Mouse (Mus musculus): ENCODE measurements around the gene Meaf6. TPM values are rescaled to one million over a fixed set of nuclear protein-coding genes. Genes with fewer than 3 reads are reported as not detected.

The Meaf6 gene
- polyA plus RNA-seq, 1 experiment = 39.9 TPM

DNA sequence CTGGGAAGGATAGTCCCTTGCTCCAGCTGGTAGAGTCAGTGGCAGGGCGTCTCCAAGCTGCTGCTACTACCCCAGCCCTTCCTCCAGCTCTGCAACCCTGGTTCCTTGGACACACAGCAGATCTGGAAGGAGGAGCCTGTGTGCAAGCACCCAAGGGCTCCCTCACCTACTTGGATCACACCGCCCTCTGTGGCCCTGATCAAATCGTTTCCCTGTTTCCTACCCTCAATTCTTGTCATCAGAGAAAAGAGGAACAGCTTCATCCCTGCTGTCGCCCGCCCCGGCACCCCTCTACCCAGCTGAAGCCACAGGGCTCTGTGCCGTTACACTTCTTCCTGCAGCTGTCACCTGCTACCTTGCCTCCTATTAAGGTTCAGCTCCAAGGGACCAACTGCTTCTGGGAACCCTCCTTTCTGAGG is 33.0 kb downstream of the Meaf6 start:
- TF ChIP-seq POLR2A (IDR thresholded peaks at IDR 0.05; ENCODE audit: borderline replicate concordance, control insufficient read depth, low read depth, low read length) (no peak), CTCF (IDR thresholded peaks at IDR 0.05; ENCODE audit: control insufficient read depth, insufficient read depth, low read length) (no peak)
- Histone ChIP-seq H3K4me3 (replicated peaks; ENCODE audit: control insufficient read depth, low read depth, low read length) (no peak overlapping the region), H3K4me1 (ENCODE audit: control insufficient read depth, insufficient read depth, low read length) (peaks cover 23% of the 10 kb centered on the region), H3K27ac (ENCODE audit: control insufficient read depth, insufficient read depth, low read depth, low read length, poor library complexity) (peak overlapping the region; percentile 73)
- 8% methylated on average over 7 of the region's 7 CpGs for WGBS

DNA sequence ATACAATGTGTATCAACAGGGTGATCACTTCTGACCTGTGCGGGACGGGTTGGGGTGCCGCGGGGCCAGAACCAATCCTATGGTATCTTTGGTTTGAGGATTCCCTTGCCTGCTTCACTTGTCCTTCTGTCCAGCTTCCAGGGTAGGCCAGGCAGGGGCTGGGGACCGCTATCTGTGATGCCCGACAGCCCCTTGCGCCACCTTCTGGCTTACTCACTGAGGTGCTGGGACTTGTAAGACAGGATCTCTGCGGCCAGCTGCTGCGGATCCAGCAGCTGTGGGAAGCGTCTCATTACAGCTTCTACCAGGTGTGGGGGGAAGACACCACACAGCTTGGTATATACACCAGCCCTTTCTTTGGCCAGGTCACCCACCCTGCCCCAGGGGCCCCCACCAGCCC is 34.1 kb downstream of the Meaf6 start:
- Histone ChIP-seq H3K27ac (ENCODE audit: control insufficient read depth, insufficient read depth, low read depth, low read length, poor library complexity) (no peak overlapping the region; the same call in 1 of the 2 replicates), H3K4me1 (ENCODE audit: control insufficient read depth, insufficient read depth, low read length) (peaks cover 27% of the 10 kb centered on the region)

GRCm38 (mm10) chr4:125119721-125120120 is 34.8 kb downstream of the Meaf6 start:
- no peak overlapping the region for H3K27ac ChIP-seq (ENCODE audit: control insufficient read depth, insufficient read depth, low read depth, low read length, poor library complexity)
- 93% methylated on average over 11 of the region's 11 CpGs for WGBS
- TF ChIP-seq CTCF (IDR thresholded peaks at IDR 0.05; ENCODE audit: control insufficient read depth, insufficient read depth, low read length) (no peak), POLR2A (IDR thresholded peaks at IDR 0.05; ENCODE audit: borderline replicate concordance, control insufficient read depth, low read depth, low read length) (no peak)
- peaks cover 28% of the 10 kb centered on the region for H3K4me1 ChIP-seq (ENCODE audit: control insufficient read depth, insufficient read depth, low read length)
- H3K4me3 ChIP-seq (replicated peaks; ENCODE audit: control insufficient read depth, low read depth, low read length) = no peak overlapping the region

More for the DNA sequence above, 34.1 kb downstream of the Meaf6 start:
- no peak for TF ChIP-seq POLR2A (IDR thresholded peaks at IDR 0.05; ENCODE audit: borderline replicate concordance, control insufficient read depth, low read depth, low read length)
- peak; percentile 21; the same call in 1 of the 2 replicates for TF ChIP-seq CTCF (IDR thresholded peaks at IDR 0.05; ENCODE audit: control insufficient read depth, insufficient read depth, low read length)
- no peak overlapping the region for H3K4me3 ChIP-seq (replicated peaks; ENCODE audit: control insufficient read depth, low read depth, low read length)
- WGBS = 67% methylated on average over 10 of the region's 10 CpGs

- no peak for TF ChIP-seq CTCF (IDR thresholded peaks at IDR 0.05; ENCODE audit: control insufficient read depth, insufficient read depth, low read length)
- no peak; the same call in 1 of the 2 replicates for TF ChIP-seq POLR2A (IDR thresholded peaks at IDR 0.05; ENCODE audit: borderline replicate concordance, control insufficient read depth, low read depth, low read length)
- Histone ChIP-seq H3K4me3 (replicated peaks; ENCODE audit: control insufficient read depth, low read depth, low read length) (no peak overlapping the region), H3K27ac (ENCODE audit: control insufficient read depth, insufficient read depth, low read depth, low read length, poor library complexity) (peak overlapping the region; percentile 73), H3K4me1 (ENCODE audit: control insufficient read depth, insufficient read depth, low read length) (peaks cover 14% of the 10 kb centered on the region)
- WGBS = 9% methylated on average over 16 of the region's 16 CpGs
Measured at GRCm38 (mm10) chr4:125122431-125123278, 37.7 kb downstream of the Meaf6 start.

- 10% methylated on average over 7 of the region's 7 CpGs for WGBS
- no peak for TF ChIP-seq CTCF (IDR thresholded peaks at IDR 0.05; ENCODE audit: control insufficient read depth, insufficient read depth, low read length)
- no peak for TF ChIP-seq POLR2A (IDR thresholded peaks at IDR 0.05; ENCODE audit: borderline replicate concordance, control insufficient read depth, low read depth, low read length)
- H3K4me1 ChIP-seq (ENCODE audit: control insufficient read depth, insufficient read depth, low read length) = peaks cover 14% of the 10 kb centered on the region
- H3K4me3 ChIP-seq (replicated peaks; ENCODE audit: control insufficient read depth, low read depth, low read length) = no peak overlapping the region
- peak overlapping the region; percentile 73 for H3K27ac ChIP-seq (ENCODE audit: control insufficient read depth, insufficient read depth, low read depth, low read length, poor library complexity)
Measured at GRCm38 (mm10) chr4:125123279-125123671, 38.3 kb downstream of the Meaf6 start.

GRCm38 (mm10) chr4:125124424-125125209 is 39.7 kb downstream of the Meaf6 start:
- Histone ChIP-seq H3K27ac (ENCODE audit: control insufficient read depth, insufficient read depth, low read depth, low read length, poor library complexity) (peak overlapping the region; percentile 81), H3K4me1 (ENCODE audit: control insufficient read depth, insufficient read depth, low read length) (peaks cover 14% of the 10 kb centered on the region), H3K4me3 (replicated peaks; ENCODE audit: control insufficient read depth, low read depth, low read length) (peak overlapping the region; percentile 19)
- TF ChIP-seq CTCF (IDR thresholded peaks at IDR 0.05; ENCODE audit: control insufficient read depth, insufficient read depth, low read length) (no peak), POLR2A (IDR thresholded peaks at IDR 0.05; ENCODE audit: borderline replicate concordance, control insufficient read depth, low read depth, low read length) (no peak)
- 11% methylated on average over 7 of the region's 7 CpGs for WGBS

DNA sequence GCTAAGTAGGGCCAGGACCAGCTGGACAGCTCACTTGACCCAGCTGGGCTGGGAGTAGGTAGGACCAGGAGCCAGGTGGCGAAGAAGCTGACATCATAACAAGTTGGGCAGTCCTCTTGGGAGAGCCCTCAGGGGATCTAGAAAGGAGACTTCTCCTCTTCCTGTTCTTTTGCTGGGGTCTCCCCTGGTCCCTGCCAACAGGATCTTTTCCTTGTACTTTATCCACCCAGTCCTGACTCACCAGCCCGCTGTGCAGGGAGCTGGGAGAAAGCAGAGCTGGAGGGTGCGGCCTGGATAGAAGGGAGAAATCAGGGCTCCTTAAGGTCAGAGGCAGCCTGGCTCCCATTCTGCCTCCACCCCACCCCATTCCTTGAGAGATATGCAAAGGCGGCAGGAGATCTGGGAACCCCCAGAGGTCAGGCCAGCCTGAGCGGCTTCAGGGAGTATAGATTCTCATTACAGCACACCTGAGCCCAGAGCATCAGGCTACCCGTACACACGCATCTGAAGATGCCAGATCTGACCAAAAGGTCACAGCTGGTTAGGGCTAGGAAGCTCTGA is 40.5 kb downstream of the Meaf6 start:
- Histone ChIP-seq H3K27ac (ENCODE audit: control insufficient read depth, insufficient read depth, low read depth, low read length, poor library complexity) (peak overlapping the region; percentile 81), H3K4me1 (ENCODE audit: control insufficient read depth, insufficient read depth, low read length) (peaks cover 14% of the 10 kb centered on the region), H3K4me3 (replicated peaks; ENCODE audit: control insufficient read depth, low read depth, low read length) (peak overlapping the region; percentile 8)
- TF ChIP-seq POLR2A (IDR thresholded peaks at IDR 0.05; ENCODE audit: borderline replicate concordance, control insufficient read depth, low read depth, low read length) = no peak
- TF ChIP-seq CTCF (IDR thresholded peaks at IDR 0.05; ENCODE audit: control insufficient read depth, insufficient read depth, low read length) = no peak
- 66% methylated on average over 7 of the region's 7 CpGs for WGBS

- TF ChIP-seq CTCF (IDR thresholded peaks at IDR 0.05; ENCODE audit: control insufficient read depth, insufficient read depth, low read length) (no peak), POLR2A (IDR thresholded peaks at IDR 0.05; ENCODE audit: borderline replicate concordance, control insufficient read depth, low read depth, low read length) (no peak)
- peak overlapping the region; percentile 28 for H3K4me3 ChIP-seq (replicated peaks; ENCODE audit: control insufficient read depth, low read depth, low read length)
- WGBS = 71% methylated on average over 3 of the region's 3 CpGs
- H3K4me1 ChIP-seq (ENCODE audit: control insufficient read depth, insufficient read depth, low read length) = peaks cover 16% of the 10 kb centered on the region
- no peak overlapping the region for H3K27ac ChIP-seq (ENCODE audit: control insufficient read depth, insufficient read depth, low read depth, low read length, poor library complexity)
Measured at GRCm38 (mm10) chr4:125126186-125126585, 41.3 kb downstream of the Meaf6 start.

Measured in bone marrow, adult 2 months (tissue).